Mouse (Mus musculus) right cerebral cortex, postnatal 14 days (tissue): ENCODE results near the gene Ntpcr.

Source experiments
- DNase-seq: peaks from one replicate; pipeline ENCODE4 v3.0.0; 2022

Ntpcr gene

DNA sequence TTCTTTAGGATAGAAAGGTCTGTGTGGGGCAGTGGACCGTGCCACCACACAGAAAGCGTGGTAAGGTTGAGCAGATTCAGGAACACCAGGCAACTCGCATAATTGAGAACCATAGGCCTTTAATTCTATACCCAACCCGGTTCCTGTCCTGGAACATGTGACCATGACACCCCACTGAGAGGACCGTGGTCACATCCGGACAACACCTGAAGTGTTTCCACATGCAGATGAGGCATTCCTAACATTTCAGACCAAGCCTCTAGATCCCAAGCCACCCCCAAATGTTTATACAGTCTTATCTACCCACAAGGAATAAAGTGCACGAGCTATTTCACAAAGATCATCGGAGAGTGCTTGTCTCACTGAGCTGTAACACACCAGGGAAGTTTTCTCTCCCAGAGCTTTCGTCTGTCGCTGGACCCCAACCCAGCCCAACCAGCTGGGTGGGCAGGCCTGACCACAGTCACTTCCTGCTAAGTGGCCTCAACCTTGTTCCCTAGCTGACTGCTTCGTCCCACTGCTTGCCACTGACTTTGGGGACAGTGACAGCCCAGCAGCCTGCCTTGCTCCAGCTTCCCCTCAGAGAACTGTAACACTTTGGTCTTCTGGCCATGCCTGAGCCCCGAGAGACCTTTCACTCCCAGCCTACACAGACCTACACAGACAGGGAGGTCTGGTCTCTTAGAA lies 47.9 kb downstream of the Ntpcr start:
- no peak for DNase-seq

- DNase-seq, result no peak
These were observed 49.2 kb downstream of the Ntpcr start for GRCm38 (mm10) chr8:125778919-125779318.

- no peak for DNase-seq
These were observed 49.9 kb downstream of the Ntpcr start for GRCm38 (mm10) chr8:125779656-125780055.

- DNase-seq, result no peak
These were observed 52.4 kb downstream of the Ntpcr start for GRCm38 (mm10) chr8:125782161-125782560.

GRCm38 (mm10) chr8:125786886-125787285 lies 57.1 kb downstream of the Ntpcr start:
- DNase-seq, result no peak

DNA sequence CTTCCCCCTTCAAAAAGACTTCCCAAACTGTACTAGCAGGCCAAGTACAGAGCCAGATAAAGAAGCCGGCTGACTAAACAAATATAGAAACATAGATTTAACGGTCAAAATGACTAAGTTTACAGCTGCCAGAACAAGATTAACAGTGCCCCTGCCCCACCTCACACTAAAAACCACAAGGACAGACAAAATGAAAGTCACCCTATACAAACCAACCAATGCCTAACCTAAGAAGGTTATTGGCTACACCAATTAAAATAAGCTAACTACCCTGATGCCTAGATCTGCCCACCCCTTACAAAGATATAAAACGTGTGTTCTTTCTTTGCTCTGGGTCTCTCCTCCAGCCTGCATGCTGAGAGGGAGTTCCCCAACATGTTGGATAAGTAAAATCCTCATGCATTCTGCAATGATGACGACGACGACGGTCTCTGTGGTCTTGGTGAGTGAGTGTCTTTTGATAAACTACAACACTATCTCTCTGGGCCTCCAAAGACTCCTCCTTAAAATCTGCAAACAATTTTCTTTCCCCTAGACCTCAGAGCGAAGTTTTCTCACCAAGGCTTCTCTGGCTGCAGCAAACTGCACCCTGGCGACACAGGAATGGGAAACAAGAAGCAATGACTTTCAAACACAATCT lies 63.2 kb downstream of the Ntpcr start:
- DNase-seq, result no peak

- no peak for DNase-seq
These were observed 65.6 kb downstream of the Ntpcr start for GRCm38 (mm10) chr8:125795341-125795740.

DNA sequence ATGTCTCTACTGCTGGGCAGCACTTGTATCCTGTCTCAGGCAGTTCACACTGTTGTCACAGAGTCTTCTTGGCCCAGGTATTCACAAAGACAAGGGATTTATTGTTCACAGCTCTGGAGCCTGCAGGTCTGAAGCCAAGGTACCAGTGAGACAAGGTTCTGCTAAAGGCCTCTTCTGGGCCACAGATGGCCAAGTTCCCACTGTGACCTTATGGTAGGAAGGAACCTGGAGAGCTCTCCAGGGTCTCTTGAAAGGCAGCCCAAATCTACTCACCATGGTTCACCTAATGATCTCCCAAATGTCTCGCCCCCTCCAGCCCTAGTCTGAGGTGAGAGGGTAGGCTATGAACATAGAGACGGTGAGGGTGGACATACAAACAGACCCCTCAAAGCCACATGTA lies 67.2 kb downstream of the Ntpcr start:
- DNase-seq, result no peak
